Mouse (Mus musculus) embryo, embryonic 11.5 days (tissue): ENCODE measurements at regions not wholly inside any gene's neighbourhood (a gene's known extent, or its start where the extent isn't known, plus 50 kb on each side); places are given as distances from the start of the nearest gene placed in this dataset.
A peak's percentile ranks its signal among the peaks of the same experiment; 100 is the strongest.
"Not testable (repeated sequence)": the region's sequence is repeated elsewhere in the genome, so short reads cannot be mapped to it uniquely, and the experiment has no call there.

Experiments used
- DNase-seq: peaks from one replicate; pipeline ENCODE4 v3.0.0-alpha.2; 2012; ENCODE audit warnings: low read depth, low spot score

DNA sequence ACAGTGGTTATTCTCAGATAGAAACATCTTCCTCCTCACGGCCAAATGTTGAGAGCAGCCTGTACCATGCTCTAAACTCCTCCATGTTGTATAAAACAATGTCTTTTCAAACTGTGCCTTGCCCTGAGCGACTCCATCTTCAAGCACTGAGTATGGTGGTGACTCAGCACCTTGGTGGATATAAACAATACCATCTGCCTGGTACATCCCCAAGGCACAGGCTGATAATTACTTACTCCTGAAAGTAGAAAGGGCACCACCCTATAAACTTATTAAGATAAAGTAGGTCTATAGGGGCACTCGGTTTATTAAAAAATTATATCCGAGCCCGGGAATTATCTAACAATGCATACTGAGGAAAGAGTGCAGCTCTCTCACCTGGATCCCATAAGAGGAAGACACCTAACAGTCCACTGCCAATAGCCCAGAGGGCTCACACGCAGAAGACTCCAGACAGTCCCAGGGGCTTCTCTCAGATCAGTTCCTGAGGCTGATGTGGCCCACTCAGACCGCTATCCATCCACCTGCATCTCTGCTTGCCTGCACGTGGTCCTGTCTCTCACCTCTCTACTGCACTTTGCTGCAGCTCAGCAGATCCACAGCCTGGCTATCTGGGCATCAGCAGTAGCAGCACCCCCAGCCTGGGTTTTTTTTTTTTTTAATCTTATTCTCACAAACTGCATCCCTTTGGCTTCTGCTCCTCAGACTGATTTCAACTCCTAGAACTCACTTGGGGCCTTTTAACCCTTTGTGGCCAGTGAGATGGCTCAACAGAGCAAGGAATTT, 109.7 kb upstream of the Dlg1 start:
- no peak for DNase-seq

DNA sequence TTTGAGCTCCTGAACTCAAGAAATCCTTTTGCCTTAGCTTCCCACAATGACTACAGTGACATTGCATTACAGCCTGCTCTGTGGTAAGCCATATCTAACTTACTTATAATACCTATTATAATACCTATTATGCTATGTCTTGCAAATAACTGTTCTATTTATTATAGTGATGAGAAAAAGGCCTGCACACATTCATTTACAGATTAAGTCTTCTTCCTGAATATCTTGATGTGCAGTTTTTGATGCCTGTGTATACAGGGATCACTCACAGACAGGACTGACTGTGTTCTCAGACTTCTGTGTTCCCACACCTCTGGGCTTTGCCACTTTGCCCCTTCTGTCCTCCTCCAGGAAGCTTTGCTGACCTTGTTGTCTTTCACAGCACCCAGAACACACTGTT, 102.8 kb upstream of the Dlg1 start:
- no peak for DNase-seq

DNA sequence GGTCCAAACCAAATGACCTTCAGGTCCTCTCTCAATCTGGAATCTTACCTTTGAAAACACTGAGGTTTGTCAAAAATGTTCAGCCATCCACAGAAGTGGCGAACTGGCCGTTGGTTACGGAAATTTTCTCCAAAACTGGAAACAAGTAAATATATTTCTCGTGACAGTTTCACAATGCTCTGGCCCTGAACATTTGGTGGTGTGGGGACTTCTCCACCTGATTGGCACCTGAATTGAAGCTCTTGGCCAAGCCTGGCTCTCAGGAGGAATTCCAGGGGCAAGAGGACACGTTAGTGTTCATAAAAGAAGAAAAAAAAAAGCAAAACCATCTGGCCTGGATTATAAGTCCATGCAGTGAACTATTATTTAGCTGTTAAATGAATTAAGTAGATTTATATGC, 98.3 kb upstream of the Dlg1 start:
- no peak for DNase-seq

DNA sequence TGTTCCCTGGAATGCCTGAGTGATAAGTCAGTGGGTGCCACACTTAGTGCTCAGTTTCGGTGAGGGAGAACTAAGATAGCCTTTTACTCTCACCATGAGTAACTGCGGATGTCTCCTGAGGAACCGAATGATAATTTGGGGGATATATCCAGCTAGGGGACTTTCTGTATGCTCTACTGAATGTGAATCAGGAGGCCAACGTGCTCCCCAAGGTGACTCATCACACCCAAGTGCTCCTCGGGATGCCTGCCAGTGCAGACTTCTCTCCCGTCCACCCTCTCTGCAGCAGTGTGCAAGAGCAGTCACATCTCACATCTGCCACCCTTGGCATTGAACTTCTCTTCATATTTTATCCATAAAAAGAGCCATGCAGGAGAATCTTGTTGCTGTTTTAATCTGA, 94.9 kb upstream of the Dlg1 start:
- DNase-seq = no peak

DNA sequence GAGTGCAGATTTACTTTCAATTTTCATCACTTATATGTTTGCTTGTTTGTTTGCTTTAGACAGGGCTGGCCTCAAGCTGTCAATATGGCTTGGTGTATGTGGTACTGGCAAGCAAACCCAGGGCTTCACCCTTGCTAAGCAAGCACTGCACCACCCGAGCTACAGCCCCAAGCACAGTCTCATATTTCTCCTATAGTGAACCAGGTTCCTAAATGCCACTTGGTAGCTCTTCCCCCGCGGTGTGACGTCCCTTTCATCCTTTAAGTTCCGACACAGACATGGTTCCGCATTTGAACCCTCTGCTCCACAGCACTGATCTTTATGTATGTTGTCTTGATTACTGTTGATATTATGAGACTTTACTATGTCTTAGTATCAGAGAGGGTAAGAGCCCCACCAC, 93.4 kb upstream of the Dlg1 start:
- DNase-seq = no peak

DNA sequence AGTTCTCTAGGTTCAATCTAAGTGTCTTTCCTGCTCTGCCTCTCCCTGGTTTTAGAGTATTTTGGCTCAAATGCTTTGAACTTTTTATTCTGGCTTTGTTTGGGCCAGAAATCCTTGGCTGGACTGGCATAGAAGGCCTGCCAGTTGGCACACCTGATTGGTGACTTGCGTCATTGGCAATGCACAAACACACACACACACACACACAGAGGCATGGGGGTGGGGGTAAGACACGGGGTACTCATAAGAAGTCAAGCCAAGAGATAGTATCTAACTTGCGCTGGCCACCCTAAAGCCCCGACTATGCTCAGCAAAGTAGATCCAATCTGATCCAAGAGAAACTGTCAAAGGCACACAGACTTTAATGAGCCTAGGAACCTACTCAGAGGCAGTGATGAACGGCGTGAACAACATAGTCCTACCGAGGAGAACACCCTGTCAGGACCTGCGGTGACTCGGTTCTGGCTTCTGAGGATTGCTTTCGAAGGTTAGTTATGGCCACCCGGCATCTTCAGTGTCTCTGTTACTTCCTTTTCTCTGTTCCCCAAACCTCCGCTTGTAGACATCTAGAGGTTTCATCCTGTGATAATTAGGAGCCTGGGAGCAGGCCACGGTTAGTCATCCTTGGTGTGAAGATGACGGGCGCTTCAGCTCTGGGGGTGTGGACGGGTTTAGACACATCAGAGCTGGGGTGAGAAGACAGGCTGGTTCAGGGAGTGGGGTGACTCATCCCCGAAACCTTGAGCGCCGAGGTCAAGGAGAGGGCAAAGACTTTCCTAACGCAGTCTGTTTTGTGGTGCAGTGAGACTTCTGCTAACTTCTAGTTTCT, 92.7 kb upstream of the Dlg1 start:
- no peak for DNase-seq

DNA sequence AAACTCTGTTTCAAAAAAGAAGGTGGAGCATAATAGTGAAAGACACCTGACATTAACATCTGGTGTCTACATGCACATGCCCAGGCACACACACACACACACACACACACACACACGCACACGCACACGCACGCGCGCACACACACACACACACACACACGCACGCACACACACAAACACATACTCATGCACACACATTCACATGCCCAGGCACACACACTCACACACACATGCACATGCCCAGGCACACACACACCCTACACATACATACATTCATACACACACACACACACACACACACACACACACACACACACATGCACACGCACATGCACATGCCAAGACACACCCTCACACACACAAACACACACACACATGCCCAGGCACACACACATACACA, 89.4 kb upstream of the Dlg1 start:
- not testable (repeated sequence) for DNase-seq

DNA sequence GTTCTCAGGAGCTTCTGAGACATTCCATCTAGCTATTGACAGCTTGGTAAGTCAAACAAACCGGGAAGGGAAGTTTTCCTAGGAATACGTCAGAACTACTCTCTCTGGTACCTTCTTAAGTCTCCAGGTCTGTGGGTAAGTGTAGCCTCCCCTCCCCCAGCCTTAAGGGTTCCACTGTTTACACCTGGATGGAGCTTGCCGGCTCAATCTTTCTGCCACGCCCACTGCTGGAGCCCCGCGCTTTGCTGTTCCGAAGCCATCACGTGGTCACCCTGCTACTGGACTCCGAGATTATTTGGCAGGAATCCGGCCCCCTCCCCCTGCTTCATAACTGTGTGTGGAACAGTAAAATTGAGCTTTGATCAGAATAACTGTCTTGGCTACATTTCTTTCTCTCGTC, 87.6 kb upstream of the Dlg1 start:
- DNase-seq = not testable (repeated sequence)

DNA sequence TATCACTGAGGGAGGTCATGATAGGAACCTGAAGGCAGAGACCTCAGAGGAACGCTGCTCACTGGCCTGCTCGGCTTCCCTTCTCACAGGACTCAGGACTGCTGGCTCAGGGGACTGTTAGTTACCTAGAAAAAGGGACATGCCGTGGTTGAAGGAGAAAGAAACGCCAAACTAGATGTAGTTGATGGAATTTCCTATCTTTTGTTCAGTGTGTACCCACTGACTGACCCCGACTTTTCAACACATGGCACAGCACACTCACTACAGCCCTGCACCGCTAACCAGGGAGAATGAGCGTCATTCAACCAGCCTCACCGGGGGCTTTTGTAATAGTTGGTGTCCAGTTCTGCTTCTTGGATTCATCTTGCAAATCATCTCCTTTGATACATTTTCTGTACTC, 86.8 kb upstream of the Dlg1 start:
- DNase-seq = no peak

DNA sequence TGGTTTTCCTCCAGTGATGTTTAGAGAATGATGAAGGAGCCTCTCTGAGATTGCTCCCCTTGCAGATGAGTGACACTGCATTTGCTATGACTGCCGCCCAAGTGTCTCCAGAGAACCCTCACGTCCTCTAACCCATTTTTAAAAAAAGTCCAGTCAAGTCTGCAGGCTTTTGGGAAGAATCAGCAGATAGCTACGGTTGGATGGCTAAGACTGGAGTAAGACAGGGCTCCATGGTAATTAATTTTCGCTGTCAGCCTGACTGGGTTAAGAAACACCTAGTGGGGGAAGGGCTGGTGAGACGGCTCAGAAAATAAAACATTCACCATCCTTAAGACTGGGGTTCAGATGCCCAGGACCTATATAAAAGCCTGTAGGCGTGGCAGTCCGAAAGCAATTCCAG, 85.9 kb upstream of the Dlg1 start:
- no peak for DNase-seq

DNA sequence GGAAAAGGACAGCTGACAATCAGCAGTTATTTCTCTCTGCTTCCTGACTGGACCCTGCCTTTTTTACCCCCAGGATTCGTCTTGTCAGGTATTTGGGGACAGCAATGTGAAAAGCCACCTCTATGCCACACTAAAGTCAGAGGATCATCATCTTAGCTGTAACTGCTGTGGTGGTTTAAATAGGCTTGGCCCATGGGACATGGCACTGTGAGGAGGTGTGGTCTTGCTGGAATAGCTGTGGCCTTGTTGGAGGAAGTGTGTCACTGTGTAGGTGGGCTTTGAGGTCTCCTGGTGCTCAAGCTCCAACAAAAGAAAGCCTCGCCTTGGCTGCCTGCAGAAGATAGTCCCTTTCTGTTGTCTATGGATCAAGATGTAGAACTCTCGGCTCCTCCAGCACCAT, 83.9 kb upstream of the Dlg1 start:
- no peak for DNase-seq

DNA sequence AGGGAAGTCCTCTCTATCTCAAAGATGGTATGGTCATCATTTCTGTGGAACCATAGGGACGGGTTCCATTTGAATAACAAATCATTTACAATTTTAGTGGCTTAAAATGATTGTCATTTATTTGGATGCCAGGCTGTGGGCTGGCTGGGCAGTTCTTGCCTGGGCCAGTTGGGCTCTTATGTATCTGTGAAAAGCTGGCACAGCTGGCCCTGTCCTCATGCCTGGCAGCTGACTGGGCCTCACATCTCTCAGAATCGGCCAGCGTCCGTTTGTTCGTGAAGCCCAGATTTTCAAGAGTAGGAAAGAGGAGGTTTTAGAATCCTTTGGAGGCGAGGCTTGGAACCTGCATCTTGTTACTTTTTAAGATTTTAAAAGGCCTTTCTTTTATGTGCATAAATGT, 82.5 kb upstream of the Dlg1 start:
- DNase-seq = no peak

DNA sequence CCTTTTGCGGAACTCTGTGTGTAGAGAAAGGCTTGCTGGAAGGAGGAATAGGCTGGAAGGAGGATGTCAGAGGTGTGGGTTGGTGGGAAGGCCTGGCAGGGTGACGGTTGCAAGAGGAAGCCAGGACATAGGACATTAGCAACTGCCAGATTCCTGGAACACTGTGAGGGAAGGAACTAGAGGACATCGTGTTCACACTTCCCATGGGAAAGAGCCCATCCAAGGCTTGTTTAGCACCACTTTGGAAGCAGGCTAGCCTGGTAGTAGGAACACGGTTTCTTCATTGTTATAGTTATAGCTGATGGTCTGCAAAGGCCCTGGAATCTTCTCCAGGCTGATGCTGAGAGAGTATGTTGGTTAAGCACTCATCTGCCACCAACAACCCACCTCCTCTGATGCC, 80.4 kb upstream of the Dlg1 start:
- no peak for DNase-seq

DNA sequence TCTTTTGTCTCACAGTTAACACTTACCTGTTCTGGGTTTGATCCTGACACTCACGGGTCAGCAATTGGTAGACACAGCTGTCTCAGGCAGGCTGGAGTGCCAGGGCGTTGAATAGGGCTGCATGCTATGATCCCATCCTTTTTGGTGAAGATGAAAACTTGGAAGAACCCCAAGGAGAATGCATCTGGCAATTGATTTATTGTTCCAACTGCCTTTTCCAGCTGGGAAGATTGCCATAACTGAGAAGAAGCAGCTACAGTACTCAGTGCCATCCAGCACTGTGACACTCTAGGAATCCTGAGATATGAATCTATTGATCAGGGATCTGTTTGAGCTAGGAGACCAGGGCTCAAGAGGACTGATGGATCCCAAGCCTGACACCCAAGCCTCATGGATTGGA, 79.6 kb upstream of the Dlg1 start:
- DNase-seq = no peak

DNA sequence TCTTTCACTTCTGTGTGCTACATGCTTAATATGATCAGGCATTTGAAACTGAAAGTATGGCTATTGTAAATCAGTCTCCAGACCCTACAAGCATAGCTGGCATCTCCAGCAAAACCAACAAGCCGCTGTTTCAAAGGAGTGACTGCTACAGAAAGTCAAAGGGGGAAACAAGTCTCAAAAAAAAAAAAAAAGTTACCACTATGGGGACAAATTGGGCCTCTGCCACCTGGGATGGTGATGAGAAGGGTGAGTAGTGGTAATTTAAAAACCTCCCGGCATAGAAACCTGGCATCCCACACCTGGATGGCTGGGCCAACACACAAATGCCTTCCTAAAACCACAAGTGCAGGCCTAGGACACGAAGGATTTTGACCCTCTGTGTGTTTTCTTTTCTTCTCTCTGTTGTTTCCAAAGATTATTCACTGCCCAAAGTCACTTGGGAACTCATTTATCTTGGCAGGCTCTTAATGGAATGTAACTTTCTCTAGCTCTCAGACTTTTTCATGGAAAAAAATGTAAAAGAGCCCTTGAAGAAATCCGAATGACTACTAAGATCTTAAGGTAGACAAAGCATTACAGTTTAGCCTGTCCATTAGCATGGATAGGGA, 78.9 kb upstream of the Dlg1 start:
- no peak for DNase-seq

DNA sequence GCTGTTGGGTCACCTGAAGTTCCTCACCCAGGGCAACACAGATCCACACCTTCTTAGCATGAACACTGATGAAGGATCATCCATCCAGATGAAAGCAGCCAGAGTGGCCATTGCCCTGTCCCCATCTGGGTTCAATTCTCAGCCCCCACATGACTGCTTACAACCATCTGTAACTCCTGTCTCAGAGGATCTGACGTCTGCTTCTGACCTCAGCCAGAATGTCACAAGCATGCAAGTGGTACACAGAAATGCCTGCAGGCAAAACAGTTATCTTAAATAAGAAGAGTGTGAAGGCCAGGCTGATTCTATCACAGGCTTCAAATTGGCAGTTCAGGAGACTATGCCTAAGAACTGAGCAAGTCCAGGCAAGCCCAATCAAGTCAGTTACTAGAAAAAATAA, 76.2 kb upstream of the Dlg1 start:
- no peak for DNase-seq

DNA sequence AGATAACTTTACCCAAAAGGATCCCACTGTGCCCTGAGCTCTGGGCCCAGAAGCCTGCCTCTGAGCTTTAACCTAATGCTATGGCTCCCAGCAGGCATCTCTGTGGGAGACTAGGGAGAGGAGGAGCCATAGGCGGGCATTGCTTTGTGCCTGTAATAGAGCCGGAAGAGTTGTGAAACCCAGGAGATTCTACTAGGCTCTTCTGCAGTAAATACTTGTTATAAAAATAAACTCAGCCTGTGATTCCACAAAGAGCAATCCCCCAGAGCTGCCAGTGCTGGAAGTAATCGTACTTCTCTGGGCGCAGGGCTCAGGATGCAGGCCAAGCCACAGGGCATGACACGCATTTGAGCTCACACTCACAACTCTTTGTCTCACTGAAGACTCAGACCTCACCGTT, 73.7 kb upstream of the Dlg1 start:
- no peak for DNase-seq

DNA sequence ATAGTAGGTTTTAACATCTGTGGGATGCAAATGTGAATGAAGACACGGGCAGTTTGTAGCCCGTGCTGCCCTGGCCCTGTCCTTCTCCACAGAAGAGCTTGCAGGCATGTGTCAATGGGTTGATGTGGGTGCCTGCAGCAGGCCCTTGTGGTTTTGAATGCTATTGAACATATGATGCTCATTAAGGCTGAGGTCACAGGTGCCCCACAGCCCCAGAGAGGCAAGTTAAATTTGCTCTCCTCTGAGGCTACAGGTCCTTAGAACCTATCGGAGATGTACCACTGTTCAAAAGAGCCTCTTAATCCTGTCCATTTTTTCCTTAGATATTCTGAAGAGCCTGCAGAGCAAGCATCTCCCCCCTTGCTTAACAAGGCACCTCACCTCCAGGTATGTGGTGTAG, 71.7 kb upstream of the Dlg1 start:
- no peak for DNase-seq

DNA sequence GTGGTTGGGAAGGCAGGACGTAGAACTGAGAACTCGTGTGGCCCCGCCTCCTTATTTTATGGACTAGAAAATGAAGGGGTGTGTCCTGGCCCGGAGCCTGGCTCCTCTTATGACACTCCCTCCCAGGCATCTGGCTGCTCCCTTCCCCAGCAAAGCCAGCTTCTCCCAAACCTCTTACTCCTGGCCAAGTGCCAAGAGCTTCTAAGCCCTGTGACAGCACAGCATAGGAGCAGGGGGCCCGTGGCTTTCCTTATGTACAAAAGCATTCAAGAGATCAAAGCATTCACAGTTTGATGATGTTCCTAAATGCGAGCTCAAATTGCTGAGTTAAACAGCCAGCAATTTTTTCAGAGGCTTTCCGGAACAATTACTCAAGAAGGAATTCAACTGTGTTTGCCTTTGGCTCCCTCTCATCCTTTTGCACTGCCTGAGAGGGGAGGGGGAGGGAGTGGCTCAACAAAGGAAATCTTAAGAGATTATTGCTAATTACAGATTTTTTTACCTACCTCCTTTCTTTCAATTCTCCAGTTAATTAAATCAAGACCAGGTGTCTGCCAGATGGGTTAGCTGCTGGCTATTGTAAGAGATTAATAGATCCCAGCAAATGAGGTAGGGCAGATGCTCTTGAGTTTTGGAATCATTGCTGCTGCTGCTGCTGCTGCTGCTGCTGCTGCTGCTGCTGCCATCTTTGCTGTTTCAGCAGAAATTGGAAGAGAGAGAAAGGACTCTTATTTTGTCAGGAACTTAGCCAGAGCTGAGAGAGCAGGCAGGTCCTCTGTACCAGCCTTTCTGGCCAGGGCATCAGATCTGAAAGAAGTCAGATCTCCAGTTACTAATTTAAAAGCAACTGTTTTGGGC, 71.0 kb upstream of the Dlg1 start:
- DNase-seq = peak; percentile 79

DNA sequence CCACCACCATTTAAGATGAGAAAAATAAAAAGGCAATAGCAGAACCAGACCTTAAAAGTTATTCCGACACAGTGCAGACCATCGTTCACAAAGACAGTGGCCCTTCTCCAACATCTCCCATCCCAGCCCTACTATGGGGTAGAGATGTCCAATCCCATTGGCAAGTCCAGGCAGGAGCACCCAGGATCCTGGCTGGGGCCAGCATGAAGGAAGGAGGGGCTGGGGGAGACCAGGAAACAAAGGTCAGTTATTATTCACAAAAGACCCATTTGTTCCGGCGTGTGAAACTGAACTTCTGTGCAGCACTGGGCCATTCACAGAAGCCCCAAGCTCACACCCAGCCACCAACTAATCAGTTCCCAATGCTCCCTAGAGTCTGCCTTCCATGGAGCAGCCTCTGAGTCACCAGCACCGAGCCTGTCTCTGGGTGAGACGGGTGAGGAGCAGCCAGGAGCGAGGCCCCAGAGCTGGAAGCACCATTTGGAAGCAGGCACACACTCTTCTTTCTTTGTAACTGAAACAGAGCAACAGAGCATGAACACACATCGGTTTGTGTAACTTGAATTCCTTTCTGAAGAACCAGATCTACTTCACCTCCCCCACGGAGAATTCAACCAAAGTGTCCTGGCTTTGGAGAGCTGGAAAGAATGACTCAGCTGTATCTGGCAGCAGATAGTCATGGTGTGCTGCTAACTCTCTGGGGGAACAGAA, 70.1 kb upstream of the Dlg1 start:
- DNase-seq = no peak

DNA sequence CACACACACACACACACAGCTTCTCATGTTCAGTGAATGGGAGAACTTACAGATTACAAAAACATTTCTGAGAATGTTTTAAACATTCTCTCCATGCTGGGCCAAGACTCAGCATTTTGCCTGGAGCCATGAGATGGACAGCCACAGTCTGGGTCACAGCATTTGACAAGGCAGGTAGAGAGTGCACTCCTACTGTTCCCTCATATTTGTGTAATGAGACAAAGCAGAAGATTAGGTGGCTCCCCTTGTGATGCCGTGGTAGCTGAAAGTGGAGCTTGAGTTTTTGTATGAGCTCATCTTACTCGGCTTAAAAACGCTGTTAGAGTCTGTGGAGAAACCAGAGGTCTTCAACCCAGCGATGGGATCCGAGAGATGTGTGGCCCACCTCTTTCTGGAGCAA, 65.3 kb upstream of the Dlg1 start:
- DNase-seq = no peak
